Mouse (Mus musculus) WW6 (cell line): ENCODE results near the gene Pp2d1.

Experiments
- DNase-seq: peaks from one replicate; pipeline ENCODE4 v3.0.0-alpha.2; 2013; ENCODE audit warnings: low read depth, low spot score

Pp2d1 gene

GRCm38 (mm10) chr17:53566161-53566918 lies 27.1 kb upstream of the Pp2d1 start, which contains the start of gene Kat2b:
TSS of gene Kat2b (plus strand) at chr17:53566861.
- DNase-seq, result no peak

DNA sequence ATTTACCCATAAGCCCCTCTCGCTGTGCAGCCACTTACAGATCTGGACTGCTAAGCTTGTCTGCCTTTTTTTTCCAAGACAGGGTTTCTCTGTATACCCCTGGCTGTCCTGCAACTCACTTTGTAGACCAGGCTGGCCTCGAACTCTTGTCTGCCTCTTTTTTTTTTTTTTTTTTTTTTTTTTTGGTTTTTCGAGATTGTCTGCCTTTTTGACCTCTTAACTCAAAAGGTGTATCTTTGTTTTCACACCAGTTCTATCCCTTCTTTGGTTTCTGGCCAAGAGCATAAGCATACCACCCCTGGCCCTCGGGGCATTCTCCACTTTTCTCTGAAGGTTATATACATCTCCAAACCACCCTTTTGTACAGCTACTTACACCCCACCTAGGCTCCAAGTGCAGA lies 25.6 kb upstream of the Pp2d1 start:
- no peak for DNase-seq

DNA sequence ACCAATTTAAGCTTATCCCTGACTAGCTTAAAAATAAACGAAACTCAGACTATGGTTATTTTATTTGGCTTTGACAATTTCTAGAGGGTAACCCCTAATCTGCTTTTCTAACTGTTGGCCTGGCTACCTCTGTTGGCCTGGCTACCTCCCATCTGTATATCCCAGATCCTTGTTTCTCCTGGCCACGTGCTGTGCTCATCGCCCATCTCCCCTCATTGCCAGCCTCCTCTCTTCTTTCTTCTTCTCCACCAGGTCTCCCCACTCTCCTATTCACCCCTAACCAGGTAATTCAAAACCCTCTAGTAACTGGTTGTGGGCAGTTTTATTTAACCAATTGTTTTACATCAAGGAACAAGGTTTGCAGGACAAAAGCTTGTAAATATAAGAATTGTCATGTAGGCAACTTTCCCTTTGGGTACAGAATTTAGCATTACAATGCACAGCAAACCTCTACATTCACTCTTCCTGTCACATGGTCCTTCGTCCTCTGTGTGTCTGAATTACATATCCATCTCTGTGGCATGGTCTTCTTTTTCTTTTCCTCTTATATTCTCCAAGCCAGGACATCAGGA lies 22.3 kb upstream of the Pp2d1 start:
- DNase-seq, result no peak

GRCm38 (mm10) chr17:53559646-53560045 lies 20.4 kb upstream of the Pp2d1 start:
- no peak for DNase-seq

GRCm38 (mm10) chr17:53557443-53557842 lies 18.2 kb upstream of the Pp2d1 start:
- DNase-seq, result no peak

DNA sequence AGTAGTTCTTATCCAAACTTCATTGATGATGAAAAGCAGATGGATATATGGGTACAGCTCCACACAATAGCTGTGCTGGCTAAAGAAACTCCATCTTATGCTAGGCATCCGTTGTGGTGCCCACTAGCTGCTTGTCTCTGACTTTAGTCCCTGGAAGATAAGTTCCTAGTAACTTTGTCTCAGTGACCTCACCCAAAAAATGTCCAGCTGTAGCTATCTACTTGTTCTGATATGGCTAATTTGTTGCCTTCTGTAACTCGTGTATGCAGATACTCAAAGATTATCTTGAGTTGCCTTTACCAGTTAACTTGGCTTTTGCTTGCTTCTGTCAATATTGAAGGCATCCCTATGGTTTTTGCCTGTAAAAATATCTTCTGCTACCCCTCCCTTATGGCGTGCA lies 15.6 kb upstream of the Pp2d1 start:
- no peak for DNase-seq

GRCm38 (mm10) chr17:53554088-53554487 lies 14.8 kb upstream of the Pp2d1 start:
- no peak for DNase-seq

- no peak for DNase-seq
These were observed 12.4 kb upstream of the Pp2d1 start for GRCm38 (mm10) chr17:53551306-53552299.

- no peak for DNase-seq
These were observed 4.5 kb upstream of the Pp2d1 start for GRCm38 (mm10) chr17:53543591-53544324.

- no peak for DNase-seq
These were observed 3.3 kb upstream of the Pp2d1 start for GRCm38 (mm10) chr17:53542536-53542935.

- no peak for DNase-seq
These were observed 6.8 kb downstream of the Pp2d1 start for GRCm38 (mm10) chr17:53532425-53532824.

DNA sequence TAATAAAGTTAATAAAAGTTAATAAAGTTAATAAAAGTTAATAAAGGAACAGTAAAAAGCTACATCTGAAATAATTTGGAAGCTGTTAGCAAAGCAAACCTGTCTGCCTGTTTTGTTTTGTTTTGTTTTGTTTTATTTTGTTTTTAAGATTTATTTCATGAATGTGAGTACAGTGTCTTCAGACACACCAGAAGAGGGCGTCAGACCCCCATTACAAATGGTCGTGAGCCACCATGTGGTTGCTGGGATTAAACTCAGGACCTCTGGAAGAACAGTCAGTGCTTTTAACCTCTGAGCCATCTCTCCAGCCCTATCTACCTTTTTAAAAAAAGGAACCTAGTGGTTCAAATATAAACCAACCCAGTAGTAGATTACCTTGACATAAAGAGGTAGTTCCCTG lies 8.1 kb downstream of the Pp2d1 start:
- no peak for DNase-seq

- DNase-seq, result no peak
These were observed 11.2 kb downstream of the Pp2d1 start for GRCm38 (mm10) chr17:53528034-53528433.

DNA sequence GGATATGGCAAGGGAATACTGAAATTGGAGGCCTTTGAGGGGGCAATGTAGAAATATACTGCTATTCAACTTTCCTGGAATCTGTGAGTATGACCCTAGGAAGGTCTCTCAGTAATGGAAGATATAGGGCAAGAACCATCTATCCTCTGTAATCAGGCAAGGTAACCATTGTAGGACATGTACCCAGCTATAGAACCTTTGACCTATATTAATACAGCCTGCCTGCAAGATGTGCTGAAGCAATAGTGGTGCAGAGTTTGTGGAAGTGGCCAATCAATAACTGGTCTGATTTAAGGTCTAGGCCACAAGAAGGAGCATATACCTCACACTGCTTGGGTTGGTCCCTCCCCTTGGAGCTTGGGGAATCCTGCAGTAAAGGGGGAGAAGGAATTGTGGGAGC lies 18.7 kb downstream of the Pp2d1 start:
- no peak for DNase-seq

GRCm38 (mm10) chr17:53519364-53519763 lies 19.9 kb downstream of the Pp2d1 start:
- no peak for DNase-seq

- DNase-seq, result no peak
These were observed 26.8 kb downstream of the Pp2d1 start for GRCm38 (mm10) chr17:53512311-53512951.

GRCm38 (mm10) chr17:53502966-53503365 lies 36.3 kb downstream of the Pp2d1 start:
- no peak for DNase-seq

GRCm38 (mm10) chr17:53489007-53489378 lies 50.3 kb downstream of the Pp2d1 start:
- no peak for DNase-seq

GRCm38 (mm10) chr17:53488291-53489006 lies 50.8 kb downstream of the Pp2d1 start:
- no peak for DNase-seq

DNA sequence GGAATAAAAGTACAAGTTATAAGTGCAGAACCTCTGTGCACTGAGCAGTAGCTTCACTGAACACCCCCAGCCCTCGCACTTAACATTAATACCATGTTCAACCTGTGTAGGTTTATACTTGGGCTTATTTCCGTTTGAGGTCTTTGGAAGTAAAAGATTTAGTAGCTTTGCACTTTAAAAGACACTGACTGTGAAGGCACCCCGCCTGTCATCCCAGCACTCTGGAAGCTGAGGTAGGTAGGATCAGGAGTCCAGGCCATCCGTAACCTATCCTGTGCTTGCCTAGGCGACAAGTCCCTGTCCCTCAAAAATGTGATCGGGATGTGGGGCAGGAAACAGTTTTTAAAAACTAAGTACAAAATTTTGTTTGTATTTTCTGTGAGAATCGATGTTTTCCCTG lies 58.8 kb downstream of the Pp2d1 start:
- no peak for DNase-seq
